Mouse (Mus musculus): ENCODE data around the gene Nrp1.

Gene Nrp1

DNA sequence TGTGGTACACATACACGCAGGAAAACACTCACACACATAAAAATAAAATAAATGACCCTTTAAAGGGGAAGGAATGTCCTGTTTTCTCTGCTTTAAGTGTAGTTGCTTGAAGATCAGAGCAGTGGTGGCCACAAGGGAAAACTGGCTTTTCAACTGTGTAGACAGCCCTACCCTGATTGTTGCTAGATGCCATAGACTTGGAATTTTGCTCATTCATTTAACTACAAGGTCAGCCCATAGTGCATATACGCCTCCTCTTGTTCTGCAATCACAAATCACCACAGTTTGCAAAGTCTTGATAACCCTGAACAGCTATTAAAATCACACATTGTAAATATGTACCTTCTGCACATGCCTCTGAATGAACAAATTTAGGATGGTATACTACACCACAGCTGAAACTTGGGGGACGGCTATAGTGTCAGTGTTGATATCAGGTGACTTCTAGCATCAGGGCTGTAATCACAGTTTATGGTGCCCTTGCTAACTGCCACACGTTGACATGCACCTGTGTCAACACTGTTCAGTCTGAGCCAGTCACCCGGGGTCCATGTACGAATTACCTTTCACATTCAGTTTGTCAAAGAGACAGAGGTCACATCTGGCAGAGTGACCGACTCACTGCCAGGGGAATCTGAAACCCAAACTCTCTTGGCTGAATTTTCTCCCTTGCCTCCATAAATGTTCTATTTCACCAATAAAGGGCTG is 66.4 kb downstream of the Nrp1 start:
- DNase-seq: no peak

DNA sequence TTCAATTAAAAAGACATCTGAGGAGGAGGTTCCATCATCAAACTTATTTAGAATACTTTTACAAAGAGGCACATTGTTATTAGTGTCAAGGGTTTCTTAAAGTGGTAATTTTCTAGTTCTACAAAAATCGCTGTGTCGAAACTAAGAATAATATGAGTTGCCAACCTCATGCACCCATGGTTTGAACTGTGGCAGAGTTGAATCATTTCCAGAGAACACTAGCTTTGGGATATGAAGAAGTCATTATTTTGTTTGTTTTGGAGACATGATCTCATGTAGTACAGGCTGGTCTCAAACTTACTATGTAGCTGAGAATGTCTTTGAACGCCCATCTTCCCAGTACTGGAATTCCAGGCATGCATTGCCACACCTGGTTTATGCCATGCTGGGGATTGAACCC is 68.7 kb downstream of the Nrp1 start:
- DNase-seq: no peak

DNA sequence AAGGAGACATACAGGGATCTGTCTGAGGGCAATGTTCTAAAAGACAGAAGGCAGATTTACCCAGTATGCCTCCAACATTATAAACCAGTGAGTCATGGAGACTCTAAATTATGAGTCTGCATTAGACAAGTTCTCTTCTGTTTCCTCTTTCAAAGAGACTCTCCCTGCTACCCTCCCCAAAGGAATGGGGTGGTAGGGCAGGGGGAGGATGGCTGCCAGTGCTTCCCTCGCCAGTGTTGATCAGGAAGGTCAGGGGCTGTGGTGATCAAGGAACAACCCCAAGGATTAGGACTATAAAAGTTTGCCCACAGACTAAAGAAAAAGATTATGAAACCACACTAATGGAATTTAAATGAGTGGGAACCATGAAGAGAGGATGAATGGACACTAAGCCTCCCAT is 70.6 kb downstream of the Nrp1 start:
- DNase-seq: no peak

DNA sequence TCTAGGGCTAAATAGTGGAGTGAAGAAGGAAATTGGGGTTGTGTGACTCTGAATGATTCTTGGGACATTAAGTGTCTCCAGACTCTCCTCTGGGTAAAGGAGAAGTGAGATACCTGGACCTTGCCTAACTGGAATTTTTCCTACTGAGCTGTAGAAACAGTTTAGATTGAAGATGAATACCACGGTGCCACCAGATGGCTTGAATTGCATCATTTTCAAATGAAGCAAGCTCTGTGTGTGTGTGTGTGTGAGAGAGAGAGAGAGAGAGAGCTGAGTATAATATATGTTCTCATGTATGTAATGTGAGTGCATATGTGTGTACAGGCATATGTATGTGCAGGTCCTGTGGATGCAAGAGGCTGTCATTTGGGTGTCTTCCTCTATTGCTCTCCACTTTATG is 72.7 kb downstream of the Nrp1 start:
- DNase-seq: no peak

DNA sequence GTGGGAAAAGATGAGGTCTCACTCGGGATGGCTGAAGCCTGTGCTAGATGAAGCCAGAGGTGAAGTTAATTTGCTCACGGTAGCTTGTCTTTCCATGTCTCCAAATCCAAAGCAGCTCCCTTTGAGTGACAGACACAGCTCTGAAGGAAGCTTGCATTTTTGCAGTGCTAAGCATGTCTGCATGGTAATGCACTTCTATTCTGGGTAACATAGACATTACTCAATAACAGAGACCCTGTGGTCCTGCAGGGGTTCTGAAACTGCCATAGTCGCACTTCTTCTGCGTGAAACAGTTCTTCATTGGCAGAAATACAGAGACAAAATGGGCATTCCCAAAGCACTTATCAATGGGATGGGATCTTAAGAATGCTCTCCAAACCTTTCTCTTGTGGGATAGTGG is 77.3 kb downstream of the Nrp1 start:
- DNase-seq: no peak

DNA sequence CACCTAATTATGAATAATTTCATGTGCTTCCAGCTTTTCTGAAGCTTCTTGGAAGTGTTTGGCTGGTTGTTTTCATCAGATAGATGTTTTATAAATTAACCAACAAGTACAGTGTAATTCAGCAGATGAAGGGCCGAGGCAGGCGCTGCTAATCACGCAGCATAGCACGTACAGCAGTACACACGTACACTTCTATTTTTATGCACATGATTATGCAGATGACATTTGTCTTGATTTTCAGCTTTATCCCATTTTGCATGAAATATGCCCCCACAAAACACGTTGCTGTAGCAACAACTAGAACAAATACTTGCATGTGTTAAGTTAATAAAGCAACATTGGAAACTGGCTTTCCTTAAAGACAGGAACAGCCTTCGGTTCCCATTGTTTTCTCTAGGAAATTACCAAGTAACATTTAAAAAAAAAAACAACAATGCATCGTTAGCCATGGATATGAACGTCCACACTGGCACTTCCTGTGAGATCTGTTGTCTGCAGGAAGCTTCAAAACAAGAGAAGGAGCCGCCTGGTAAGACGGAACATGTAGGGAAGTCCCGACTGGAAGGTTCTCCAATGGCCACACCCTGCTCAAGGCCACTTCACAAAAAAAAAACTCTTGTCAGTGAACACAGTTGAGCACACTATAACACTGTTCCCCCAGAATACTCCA is 78.9 kb downstream of the Nrp1 start:
- DNase-seq: peak in 1 of 2 experiments; percentile 10

GRCm38 (mm10) chr8:128441407-128441806 is 83.0 kb downstream of the Nrp1 start:
- no peak for DNase-seq

DNA sequence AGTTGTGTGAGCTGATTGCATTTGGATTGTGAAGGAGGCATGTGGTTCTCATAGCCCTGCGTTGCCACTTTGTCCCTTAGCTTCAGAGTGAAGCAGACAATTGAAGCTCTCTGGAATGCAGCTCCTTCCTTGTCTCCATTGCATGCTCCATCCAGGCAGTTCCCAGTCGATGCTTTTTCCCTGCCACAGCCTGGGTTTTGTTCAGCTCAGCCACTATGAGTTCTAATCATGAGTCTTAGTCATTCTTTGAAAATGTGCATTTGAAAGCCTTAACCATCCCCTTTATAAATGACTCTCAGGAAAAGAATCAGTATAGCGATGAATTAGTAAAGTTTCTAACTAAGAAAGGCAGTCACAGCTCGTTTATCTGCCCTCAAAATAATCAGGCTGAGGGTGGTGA is 87.2 kb downstream of the Nrp1 start:
- no peak for DNase-seq

- no peak for DNase-seq
Measured at GRCm38 (mm10) chr8:128446636-128447035, 88.2 kb downstream of the Nrp1 start.

DNA sequence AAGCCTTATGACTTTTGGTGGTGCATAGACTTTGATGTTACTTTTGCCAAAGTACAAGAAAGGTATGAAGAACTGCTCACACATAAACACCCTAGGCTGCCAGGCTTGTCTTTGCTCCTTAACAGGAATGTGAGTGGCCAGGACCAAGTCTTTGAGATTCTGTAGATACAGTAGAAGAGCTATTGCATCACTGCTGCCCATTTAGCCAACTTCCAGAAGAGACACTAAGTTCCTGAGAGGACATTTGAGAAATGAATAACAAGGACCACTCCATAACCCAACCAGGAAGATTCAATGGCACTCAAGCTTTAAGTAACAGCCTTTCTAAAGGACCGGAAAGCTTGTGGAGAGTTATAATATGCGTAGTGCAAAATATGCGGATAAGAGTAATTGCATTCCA is 88.9 kb downstream of the Nrp1 start:
- DNase-seq: no peak

- DNase-seq: no peak
Measured at GRCm38 (mm10) chr8:128450390-128451032, 92.1 kb downstream of the Nrp1 start.

GRCm38 (mm10) chr8:128451121-128451520 is 92.7 kb downstream of the Nrp1 start:
- DNase-seq: no peak

GRCm38 (mm10) chr8:128453471-128453870 is 95.1 kb downstream of the Nrp1 start:
- DNase-seq: no peak

DNA sequence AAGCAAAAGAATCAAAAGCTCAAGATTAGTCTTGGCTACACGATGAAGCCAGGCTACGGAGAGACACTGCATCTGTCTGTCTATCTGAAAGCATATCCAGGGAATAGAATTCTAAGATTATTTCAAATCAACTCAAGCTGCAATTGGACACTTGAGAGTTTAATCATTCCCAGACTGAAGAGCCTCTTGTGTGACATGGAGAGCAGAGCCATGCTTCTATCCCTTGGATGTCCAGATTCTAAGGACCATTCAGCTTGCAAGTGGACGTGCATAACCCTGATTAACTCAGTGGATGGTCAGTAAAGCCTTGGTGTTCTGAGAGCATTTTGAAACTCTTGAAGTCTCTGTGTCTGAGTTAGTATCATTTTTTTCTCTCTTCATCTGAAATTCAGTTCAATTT is 95.6 kb downstream of the Nrp1 start:
- no peak for DNase-seq

DNA sequence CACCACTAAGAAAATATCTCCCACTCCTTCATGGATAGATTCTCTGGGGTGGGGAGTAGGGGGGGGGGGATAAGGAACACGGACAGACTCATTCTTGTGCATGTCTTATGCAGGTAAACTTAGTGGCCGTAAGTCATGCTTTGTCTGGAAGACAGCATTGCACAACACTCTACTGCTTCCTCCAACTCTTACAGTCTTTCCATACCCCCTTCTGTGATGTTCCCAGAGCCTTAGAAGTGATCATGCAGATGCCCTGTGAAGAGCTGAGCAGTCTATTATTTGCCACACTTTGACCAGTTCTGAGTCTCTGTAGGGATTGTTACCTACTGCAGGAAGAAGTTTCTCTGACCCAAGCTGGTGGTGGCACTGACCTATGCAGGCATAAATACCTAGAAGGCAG is 98.9 kb downstream of the Nrp1 start:
- no peak for DNase-seq

DNA sequence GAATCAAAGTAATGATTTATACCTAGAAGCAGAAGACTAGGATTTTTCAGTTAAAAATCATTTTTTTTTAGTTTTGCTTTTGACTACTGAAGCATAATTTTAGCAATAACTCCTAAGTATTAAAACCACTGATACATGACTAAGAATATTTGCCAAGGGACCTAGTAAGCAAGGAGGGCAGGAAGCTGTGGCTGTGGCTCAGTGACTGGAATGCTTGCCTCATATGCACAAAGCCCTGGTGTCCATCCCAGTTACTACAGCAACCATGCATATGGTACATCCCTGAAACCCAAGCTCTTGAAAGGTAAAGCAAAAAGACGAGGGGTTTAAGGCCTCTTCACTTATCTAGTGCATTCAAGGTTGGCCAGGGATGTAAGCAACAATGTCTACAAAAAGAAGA is 101.3 kb downstream of the Nrp1 start:
- no peak for DNase-seq

GRCm38 (mm10) chr8:128461716-128462115 is 103.3 kb downstream of the Nrp1 start:
- no peak for DNase-seq

DNA sequence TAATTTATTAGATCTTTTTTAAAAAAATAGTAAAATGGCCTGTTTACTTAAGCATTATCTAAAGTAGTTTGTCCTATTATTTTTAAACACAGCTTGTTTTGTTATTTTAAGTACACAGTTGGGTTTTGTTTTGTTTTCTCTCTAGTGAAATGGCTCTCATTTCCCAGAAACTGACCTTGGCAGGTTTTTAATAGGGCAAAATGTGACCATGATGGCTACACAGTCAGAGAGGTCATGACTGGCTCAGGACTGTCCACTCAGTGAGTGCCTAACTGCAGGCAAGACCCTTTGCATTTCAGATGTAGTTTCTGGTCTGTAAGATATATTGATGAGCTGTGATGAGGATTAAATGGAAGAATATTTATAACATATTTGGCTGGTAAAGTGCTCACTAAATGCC is 104.8 kb downstream of the Nrp1 start:
- DNase-seq: no peak

GRCm38 (mm10) chr8:128464056-128464623 is 105.7 kb downstream of the Nrp1 start:
- no peak for DNase-seq

DNA sequence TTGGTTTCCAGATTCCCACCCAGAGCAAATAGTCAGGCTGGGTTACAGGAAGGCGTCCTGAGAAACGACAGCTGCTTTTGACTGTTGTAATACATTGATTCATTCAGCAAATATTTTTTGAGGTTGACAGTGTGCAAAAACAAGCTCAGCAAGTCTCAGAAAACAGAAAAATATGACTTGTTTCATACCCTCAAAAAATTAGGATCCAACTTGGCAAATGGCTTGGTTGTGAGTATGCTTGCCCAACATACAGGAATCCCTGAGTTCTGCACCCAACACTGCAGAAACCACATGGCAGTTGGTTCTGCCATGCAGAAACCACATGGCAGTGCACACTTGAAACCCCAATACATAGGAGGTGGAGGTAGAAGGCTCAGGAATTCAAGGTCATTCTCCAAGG is 107.1 kb downstream of the Nrp1 start:
- DNase-seq: no peak

DNA sequence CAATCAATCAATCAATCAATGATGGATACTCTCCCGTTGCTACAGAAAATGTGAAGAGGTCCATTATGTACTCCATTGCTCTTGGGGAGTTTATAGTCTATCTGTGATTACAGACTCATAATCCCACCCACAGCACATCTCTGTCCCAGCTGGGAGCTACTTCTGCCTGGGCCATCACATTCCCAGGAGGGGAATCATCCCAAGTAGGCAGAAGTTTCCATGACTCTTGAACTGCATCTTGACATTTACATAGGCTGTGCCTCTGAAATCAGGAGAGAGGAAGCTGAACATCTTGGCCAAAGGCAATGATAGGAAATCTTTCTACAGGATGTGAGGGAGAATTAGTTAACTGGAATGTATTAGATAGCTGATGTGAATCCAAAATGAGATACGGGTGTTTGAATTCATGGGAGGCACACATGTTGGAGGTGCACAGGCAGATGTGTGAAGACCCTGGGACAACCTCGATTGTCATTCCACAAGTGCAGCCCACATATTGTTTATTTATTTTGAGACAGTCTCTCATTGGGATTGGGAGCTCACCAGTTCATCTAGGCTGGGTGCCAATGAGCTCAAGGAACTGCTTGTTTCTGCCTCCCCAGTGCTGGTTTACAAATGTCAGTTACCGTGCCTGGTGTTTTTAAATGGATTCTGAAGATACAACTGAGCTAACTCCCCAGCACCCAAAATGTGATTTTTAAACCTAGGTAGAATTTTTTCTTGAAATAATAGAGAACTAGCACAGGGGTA is 108.5 kb downstream of the Nrp1 start:
- DNase-seq: no peak

DNA sequence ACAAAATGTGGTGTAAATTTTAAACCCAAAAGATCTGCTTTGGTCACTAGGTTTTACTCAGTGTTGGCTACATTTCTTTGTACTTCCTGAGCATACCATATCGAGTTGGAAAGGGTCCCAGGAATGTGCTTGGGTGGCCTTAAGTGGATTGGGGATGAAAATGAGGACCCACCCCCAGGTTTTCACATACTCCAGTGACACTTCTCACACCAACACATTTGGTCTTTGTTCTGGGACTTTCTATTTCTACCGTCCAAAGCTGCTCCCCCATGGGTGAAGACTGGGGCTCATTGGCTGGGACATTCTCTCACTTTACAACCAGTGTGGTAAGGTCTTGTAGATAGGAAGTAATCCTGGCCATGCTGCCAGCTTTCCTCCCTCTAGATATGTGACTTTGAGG is 111.7 kb downstream of the Nrp1 start:
- DNase-seq: no peak

- no peak for DNase-seq
Measured at GRCm38 (mm10) chr8:128471186-128471585, 112.8 kb downstream of the Nrp1 start.

Measured in kidney, adult 8-10 months (tissue).